Mouse (Mus musculus) neural tube, embryonic 13.5 days (tissue): ENCODE measurements around the gene Thbs4. TPM values are rescaled to one million over a fixed set of nuclear protein-coding genes. Genes with fewer than 3 reads are reported as not detected.
"Not testable (repeated sequence)": the region's sequence is repeated elsewhere in the genome, so short reads cannot be mapped to it uniquely, and the experiment has no call there.

ENCODE experiments used
- ATAC-seq: fragments of 200-750 bp; cut with Nextera tagmentation; 2 replicates; pipeline ENCODE4 v1.8.0; 2017; ENCODE audit warnings: low read depth, mild to moderate bottlenecking, moderate TSS enrichment, moderate library complexity
- H3K27ac ChIP-seq: fragments of 300-500 bp; sonication (generic); replicated peaks from 2 replicates; pipeline ENCODE4 v1.5.1; 2015; ENCODE audit warnings: moderate library complexity, mild to moderate bottlenecking, inconsistent platforms
- H3K27me3 ChIP-seq: fragments of 300-500 bp; sonication (generic); 2 replicates; pipeline ENCODE4 v1.6.1; 2015; ENCODE audit warnings: mild to moderate bottlenecking, inconsistent platforms
- H3K36me3 ChIP-seq: fragments of 300-500 bp; sonication (generic); 2 replicates; pipeline ENCODE4 v1.6.1; 2015; ENCODE audit warnings: mild to moderate bottlenecking, inconsistent platforms
- H3K4me1 ChIP-seq: fragments of 300-500 bp; sonication (generic); replicated peaks from 2 replicates; pipeline ENCODE4 v1.6.1; 2015; ENCODE audit warnings: inconsistent platforms
- H3K4me2 ChIP-seq: fragments of 300-500 bp; sonication (generic); 2 replicates; pipeline ENCODE4 v1.6.1; 2015; ENCODE audit warnings: inconsistent platforms, mild to moderate bottlenecking, moderate library complexity
- H3K4me3 ChIP-seq: fragments of 300-500 bp; sonication (generic); 2 replicates; pipeline ENCODE4 v1.5.1; 2015; ENCODE audit warnings: mild to moderate bottlenecking, inconsistent platforms
- H3K9ac ChIP-seq: fragments of 300-500 bp; sonication (generic); 2 replicates; pipeline ENCODE4 v1.6.1; 2015; ENCODE audit warnings: moderate library complexity, mild to moderate bottlenecking, inconsistent platforms
- H3K9me3 ChIP-seq: fragments of 300-500 bp; sonication (generic); 2 replicates; pipeline ENCODE4 v1.6.1; 2016; ENCODE audit warnings: inconsistent platforms
- WGBS: fragments of 180-500 bp; shearing (Covaris S2); methylation state at CpG from one replicate; pipeline ENCODE4 v1.1.7; 2015; 5-methylcytosine and 5-hydroxymethylcytosine counted together
- polyA plus RNA-seq: library from polyadenylated mRNA; unstranded; fragments of >200 nt; fragmentation: Nextera tagmentation; extraction: Ambion mirVana; gene quantifications from 2 replicates; pipeline ENCODE4 v1.2.1, GENCODE M21; 2015

Gene Thbs4
- 3.2 and 6.1 TPM in 2 replicates for polyA plus RNA-seq

GRCm38 (mm10) chr13:92794462-92795214, at the start of gene Thbs4:
TSS of gene Thbs4 (minus strand) at chr13:92794818.
- Histone ChIP-seq H3K36me3 (no peaks in the 10 kb centered on the region), H3K27ac (no peak within 1 kb of the TSS), H3K9ac (peak within 1 kb of the TSS; percentile 61; the same call in 1 of the 2 replicates), H3K4me2 (peak within 1 kb of the TSS; percentile 64), H3K9me3 (no peaks in the 10 kb centered on the region), H3K4me3 (peak within 1 kb of the TSS; percentile 40), H3K27me3 (peaks cover 25% of the 10 kb centered on the region), H3K4me1 (peaks cover 10% of the 10 kb centered on the region)
- peak; percentile 62; the same call in 1 of the 2 replicates for ATAC-seq
- WGBS: 10% methylated on average over 33 of the region's 45 CpGs

- Histone ChIP-seq H3K27ac (no peak overlapping the region), H3K4me2 (no peak overlapping the region), H3K9ac (no peak overlapping the region), H3K4me3 (no peak overlapping the region), H3K36me3 (no peaks in the 10 kb centered on the region), H3K9me3 (no peaks in the 10 kb centered on the region), H3K27me3 (no peaks in the 10 kb centered on the region), H3K4me1 (peaks cover 13% of the 10 kb centered on the region)
- ATAC-seq: no peak
- WGBS: 91% methylated on average over 4 of the region's 4 CpGs
These were observed 38.5 kb upstream of the Thbs4 start for GRCm38 (mm10) chr13:92833162-92833561.

GRCm38 (mm10) chr13:92828820-92829219, 34.2 kb upstream of the Thbs4 start:
- Histone ChIP-seq H3K9me3 (no peaks in the 10 kb centered on the region), H3K27me3 (no peaks in the 10 kb centered on the region), H3K27ac (peak overlapping the region; percentile 49), H3K36me3 (no peaks in the 10 kb centered on the region), H3K4me3 (no peak overlapping the region), H3K9ac (no peak overlapping the region), H3K4me1 (peaks cover 13% of the 10 kb centered on the region), H3K4me2 (0 out of 2 replicates have a peak overlapping the region, but pooled peaks have one; percentile 3)
- WGBS: 42% methylated on average over 10 of the region's 10 CpGs
- peak; percentile 56; the same call in 1 of the 2 replicates for ATAC-seq

- H3K4me2 ChIP-seq: no peak overlapping the region
- no peaks in the 10 kb centered on the region for H3K9me3 ChIP-seq
- H3K27ac ChIP-seq: no peak overlapping the region
- 85% methylated on average over 3 of the region's 3 CpGs for WGBS
- H3K27me3 ChIP-seq: no peaks in the 10 kb centered on the region
- no peak for ATAC-seq
- no peaks in the 10 kb centered on the region for H3K4me1 ChIP-seq
- H3K4me3 ChIP-seq: no peak overlapping the region
- H3K36me3 ChIP-seq: no peaks in the 10 kb centered on the region
- H3K9ac ChIP-seq: no peak overlapping the region
These were observed 22.7 kb upstream of the Thbs4 start for GRCm38 (mm10) chr13:92817357-92817756.

GRCm38 (mm10) chr13:92816329-92816728, 21.7 kb upstream of the Thbs4 start:
- Histone ChIP-seq H3K4me1 (no peaks in the 10 kb centered on the region), H3K27ac (no peak overlapping the region), H3K4me3 (no peak overlapping the region), H3K27me3 (no peaks in the 10 kb centered on the region), H3K36me3 (no peaks in the 10 kb centered on the region), H3K9ac (no peak overlapping the region), H3K9me3 (no peaks in the 10 kb centered on the region), H3K4me2 (no peak overlapping the region)
- ATAC-seq: no peak
- 87% methylated on average over 5 of the region's 5 CpGs for WGBS

- H3K9ac ChIP-seq, H3K4me2 ChIP-seq: not testable (repeated sequence)
These were observed 16.0 kb upstream of the Thbs4 start for GRCm38 (mm10) chr13:92810592-92810991.

GRCm38 (mm10) chr13:92807849-92808248, 13.2 kb upstream of the Thbs4 start:
- no peak overlapping the region for H3K9ac ChIP-seq
- no peaks in the 10 kb centered on the region for H3K9me3 ChIP-seq
- no peak for ATAC-seq
- H3K4me3 ChIP-seq: no peak overlapping the region
- H3K4me2 ChIP-seq: no peak overlapping the region
- no peaks in the 10 kb centered on the region for H3K27me3 ChIP-seq
- no peak overlapping the region for H3K27ac ChIP-seq
- no peaks in the 10 kb centered on the region for H3K36me3 ChIP-seq
- no peaks in the 10 kb centered on the region for H3K4me1 ChIP-seq
- WGBS: 93% methylated on average over 3 of the region's 3 CpGs

More at GRCm38 (mm10) chr13:92810592-92810991, 16.0 kb upstream of the Thbs4 start:
- 87% methylated on average over 1 of the region's 1 CpGs for WGBS
- H3K27me3 ChIP-seq, H3K4me3 ChIP-seq, H3K27ac ChIP-seq, H3K4me1 ChIP-seq, H3K9me3 ChIP-seq, ATAC-seq, H3K36me3 ChIP-seq: not testable (repeated sequence)

- no peak overlapping the region for H3K27ac ChIP-seq
- no peak overlapping the region for H3K4me3 ChIP-seq
- no peak overlapping the region for H3K9ac ChIP-seq
- no peaks in the 10 kb centered on the region for H3K27me3 ChIP-seq
- no peaks in the 10 kb centered on the region for H3K9me3 ChIP-seq
- no peaks in the 10 kb centered on the region for H3K4me1 ChIP-seq
- H3K4me2 ChIP-seq: no peak overlapping the region
- H3K36me3 ChIP-seq: no peaks in the 10 kb centered on the region
- no peak for ATAC-seq
These were observed 12.2 kb upstream of the Thbs4 start for GRCm38 (mm10) chr13:92806785-92807184.

- peak overlapping the region; percentile 69 for H3K27ac ChIP-seq
- ATAC-seq: peak; percentile 48; the same call in 1 of the 2 replicates
- 72% methylated on average over 7 of the region's 7 CpGs for WGBS
These were observed 4.8 kb upstream of the Thbs4 start for GRCm38 (mm10) chr13:92799306-92799925.

GRCm38 (mm10) chr13:92798830-92799229, 4.2 kb upstream of the Thbs4 start:
- no peak overlapping the region for H3K4me2 ChIP-seq
- peaks cover 16% of the 10 kb centered on the region for H3K27me3 ChIP-seq
- peaks cover 23% of the 10 kb centered on the region for H3K4me1 ChIP-seq
- WGBS: 70% methylated on average over 2 of the region's 2 CpGs
- ATAC-seq: no peak
- no peaks in the 10 kb centered on the region for H3K9me3 ChIP-seq
- H3K27ac ChIP-seq: no peak overlapping the region; the same call in 1 of the 2 replicates
- H3K9ac ChIP-seq: no peak overlapping the region
- no peak overlapping the region for H3K4me3 ChIP-seq
- H3K36me3 ChIP-seq: no peaks in the 10 kb centered on the region

More at GRCm38 (mm10) chr13:92799306-92799925, 4.8 kb upstream of the Thbs4 start:
- Histone ChIP-seq H3K4me2 (no peak overlapping the region), H3K9me3 (no peaks in the 10 kb centered on the region), H3K27me3 (peaks cover 11% of the 10 kb centered on the region), H3K4me3 (no peak overlapping the region), H3K4me1 (peaks cover 21% of the 10 kb centered on the region), H3K9ac (no peak overlapping the region), H3K36me3 (no peaks in the 10 kb centered on the region)

GRCm38 (mm10) chr13:92793636-92794035, 982 bp downstream of the Thbs4 start:
- no peak overlapping the region for H3K27ac ChIP-seq
- no peak overlapping the region for H3K4me2 ChIP-seq
- 81% methylated on average over 8 of the region's 8 CpGs for WGBS

GRCm38 (mm10) chr13:92791474-92791873, 3.1 kb downstream of the Thbs4 start:
- no peak overlapping the region for H3K9ac ChIP-seq
- no peak overlapping the region for H3K4me3 ChIP-seq
- H3K36me3 ChIP-seq: no peaks in the 10 kb centered on the region
- no peaks in the 10 kb centered on the region for H3K9me3 ChIP-seq
- H3K27ac ChIP-seq: no peak overlapping the region
- ATAC-seq: no peak
- H3K4me1 ChIP-seq: peaks cover 8% of the 10 kb centered on the region
- H3K27me3 ChIP-seq: peaks cover 25% of the 10 kb centered on the region
- no peak overlapping the region for H3K4me2 ChIP-seq
- WGBS: 84% methylated on average over 7 of the region's 7 CpGs

More at GRCm38 (mm10) chr13:92793636-92794035, 982 bp downstream of the Thbs4 start:
- H3K4me1 ChIP-seq: peaks cover 8% of the 10 kb centered on the region
- peaks cover 25% of the 10 kb centered on the region for H3K27me3 ChIP-seq
- ATAC-seq: no peak
- H3K9ac ChIP-seq: no peak overlapping the region
- no peaks in the 10 kb centered on the region for H3K36me3 ChIP-seq
- no peaks in the 10 kb centered on the region for H3K9me3 ChIP-seq
- H3K4me3 ChIP-seq: no peak overlapping the region
